Mouse (Mus musculus): ENCODE data around the gene Bmpr1b. TPM values are rescaled to one million over a fixed set of nuclear protein-coding genes. Genes with fewer than 3 reads are reported as not detected.

Bmpr1b gene
- polyA plus RNA-seq, 1 experiment = 0.05 TPM

DNA sequence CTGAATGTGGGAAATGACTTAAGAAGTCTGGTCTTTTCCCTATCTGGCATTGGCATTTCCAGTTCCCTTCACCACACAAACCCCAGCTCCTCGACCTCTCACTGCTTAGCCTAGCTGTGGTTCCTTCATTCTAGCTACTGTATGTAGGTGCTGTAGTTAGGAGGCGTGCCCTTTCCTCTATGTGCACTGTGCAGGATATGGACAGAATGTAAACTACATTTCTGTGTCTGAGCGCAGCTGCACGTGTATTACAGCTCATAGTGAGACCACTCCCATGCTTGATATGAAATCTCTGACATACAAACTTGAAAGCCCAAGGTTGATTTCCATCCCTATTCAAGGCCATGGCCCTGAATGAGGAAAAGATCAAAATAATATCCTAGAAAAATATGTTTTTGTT lies 252.1 kb downstream of the Bmpr1b start:
- H3K27ac ChIP-seq (ENCODE audit: control insufficient read depth, insufficient read depth, low read length) = no peak overlapping the region
- TF ChIP-seq CTCF (IDR thresholded peaks at IDR 0.05; ENCODE audit: borderline replicate concordance, control insufficient read depth, extremely low read depth, insufficient read depth, low read length, poor library complexity) (no peak), POLR2A (IDR thresholded peaks at IDR 0.05; ENCODE audit: control insufficient read depth, extremely low read depth, insufficient read depth, low read length, poor library complexity) (no peak)
- 78% methylated on average over 4 of the region's 4 CpGs for WGBS
- no peak overlapping the region for H3K4me3 ChIP-seq (ENCODE audit: control insufficient read depth, insufficient read depth, low read length)
- H3K4me1 ChIP-seq (replicated peaks; ENCODE audit: control insufficient read depth, insufficient read depth, low read length) = no peaks in the 10 kb centered on the region
- H3K27me3 ChIP-seq (ENCODE audit: control insufficient read depth, insufficient read depth, low read length) = no peaks in the 10 kb centered on the region
- DNase-seq = no peak
- H3K36me3 ChIP-seq (ENCODE audit: control insufficient read depth, insufficient read depth, low read length) = no peaks in the 10 kb centered on the region

DNA sequence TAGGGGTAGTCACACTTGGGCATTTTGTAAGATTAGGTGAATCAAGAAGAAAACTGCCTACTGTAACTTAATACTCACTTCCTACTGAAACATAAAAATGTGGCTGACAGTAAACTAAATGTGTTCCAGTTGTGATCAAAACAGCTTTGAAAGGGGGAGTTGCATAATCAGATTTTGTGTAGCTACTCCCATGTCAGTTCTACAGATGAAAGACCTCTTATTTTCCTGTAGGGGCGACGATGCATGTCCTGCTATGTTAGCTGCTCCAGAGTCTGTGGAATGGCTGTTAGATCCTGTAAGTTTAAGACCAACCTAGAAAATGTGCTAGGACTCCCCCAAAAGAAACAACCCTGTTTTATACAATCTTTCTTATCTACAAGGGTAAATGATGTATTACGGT lies 253.2 kb downstream of the Bmpr1b start:
- Histone ChIP-seq H3K4me1 (replicated peaks; ENCODE audit: control insufficient read depth, insufficient read depth, low read length) (no peaks in the 10 kb centered on the region), H3K36me3 (ENCODE audit: control insufficient read depth, insufficient read depth, low read length) (no peaks in the 10 kb centered on the region), H3K27ac (ENCODE audit: control insufficient read depth, insufficient read depth, low read length) (no peak overlapping the region), H3K27me3 (ENCODE audit: control insufficient read depth, insufficient read depth, low read length) (no peaks in the 10 kb centered on the region), H3K4me3 (ENCODE audit: control insufficient read depth, insufficient read depth, low read length) (no peak overlapping the region)
- TF ChIP-seq CTCF (IDR thresholded peaks at IDR 0.05; ENCODE audit: borderline replicate concordance, control insufficient read depth, extremely low read depth, insufficient read depth, low read length, poor library complexity) = no peak
- TF ChIP-seq POLR2A (IDR thresholded peaks at IDR 0.05; ENCODE audit: control insufficient read depth, extremely low read depth, insufficient read depth, low read length, poor library complexity) = no peak
- DNase-seq = no peak
- WGBS = 94% methylated on average over 3 of the region's 3 CpGs

DNA sequence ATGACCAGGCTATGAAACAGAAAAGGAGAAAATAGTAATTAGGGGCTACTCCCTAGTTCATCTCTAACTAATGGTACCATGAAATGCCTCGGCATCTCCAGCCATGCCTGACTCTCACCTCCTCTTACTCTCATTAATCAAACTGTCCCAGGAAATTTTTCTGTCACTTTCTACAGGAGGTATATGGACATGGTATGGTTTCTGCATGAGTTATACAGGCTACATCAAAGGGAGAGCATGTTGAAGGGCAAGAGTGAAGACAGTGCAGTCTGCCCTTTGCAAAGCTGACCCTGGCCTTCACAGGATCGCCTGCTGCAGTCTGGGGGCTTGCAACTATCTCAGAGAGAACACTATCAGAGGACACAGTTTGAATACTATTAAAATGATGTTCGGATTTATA lies 254.6 kb downstream of the Bmpr1b start:
- TF ChIP-seq CTCF (IDR thresholded peaks at IDR 0.05; ENCODE audit: borderline replicate concordance, control insufficient read depth, extremely low read depth, insufficient read depth, low read length, poor library complexity) (no peak), POLR2A (IDR thresholded peaks at IDR 0.05; ENCODE audit: control insufficient read depth, extremely low read depth, insufficient read depth, low read length, poor library complexity) (no peak)

DNA sequence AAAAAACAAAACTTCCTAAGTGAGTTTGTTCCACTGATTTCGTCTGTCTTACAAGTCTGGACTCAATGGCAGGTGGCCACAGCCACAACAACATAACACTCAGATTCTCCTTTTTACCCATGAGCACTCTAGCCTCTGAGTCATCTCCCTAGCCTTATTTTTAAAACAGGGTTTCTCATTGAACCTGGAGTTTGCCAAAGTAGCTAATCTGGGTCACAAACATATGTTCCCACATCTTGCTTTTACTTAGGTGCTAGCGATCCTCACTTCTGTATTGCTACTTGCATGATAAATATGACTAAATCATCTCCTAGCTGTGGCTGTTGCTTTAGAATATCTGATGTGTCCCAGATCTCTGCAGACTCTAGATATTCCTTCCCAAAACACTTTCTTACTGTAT lies 260.1 kb downstream of the Bmpr1b start:
- Histone ChIP-seq H3K4me1 (replicated peaks; ENCODE audit: control insufficient read depth, insufficient read depth, low read length) (no peaks in the 10 kb centered on the region), H3K27ac (ENCODE audit: control insufficient read depth, insufficient read depth, low read length) (no peak overlapping the region), H3K36me3 (ENCODE audit: control insufficient read depth, insufficient read depth, low read length) (no peaks in the 10 kb centered on the region), H3K4me3 (ENCODE audit: control insufficient read depth, insufficient read depth, low read length) (no peak overlapping the region), H3K27me3 (ENCODE audit: control insufficient read depth, insufficient read depth, low read length) (no peaks in the 10 kb centered on the region)
- DNase-seq = no peak
- TF ChIP-seq POLR2A (IDR thresholded peaks at IDR 0.05; ENCODE audit: control insufficient read depth, extremely low read depth, insufficient read depth, low read length, poor library complexity) (no peak), CTCF (IDR thresholded peaks at IDR 0.05; ENCODE audit: borderline replicate concordance, control insufficient read depth, extremely low read depth, insufficient read depth, low read length, poor library complexity) (no peak)
- WGBS = 92% methylated on average over 2 of the region's 2 CpGs

More for the DNA sequence above, 254.6 kb downstream of the Bmpr1b start:
- Histone ChIP-seq H3K4me3 (ENCODE audit: control insufficient read depth, insufficient read depth, low read length) (no peak overlapping the region), H3K27ac (ENCODE audit: control insufficient read depth, insufficient read depth, low read length) (no peak overlapping the region), H3K4me1 (replicated peaks; ENCODE audit: control insufficient read depth, insufficient read depth, low read length) (no peaks in the 10 kb centered on the region), H3K27me3 (ENCODE audit: control insufficient read depth, insufficient read depth, low read length) (no peaks in the 10 kb centered on the region), H3K36me3 (ENCODE audit: control insufficient read depth, insufficient read depth, low read length) (no peaks in the 10 kb centered on the region)
- DNase-seq = no peak
- 92% methylated on average over 3 of the region's 3 CpGs for WGBS

DNA sequence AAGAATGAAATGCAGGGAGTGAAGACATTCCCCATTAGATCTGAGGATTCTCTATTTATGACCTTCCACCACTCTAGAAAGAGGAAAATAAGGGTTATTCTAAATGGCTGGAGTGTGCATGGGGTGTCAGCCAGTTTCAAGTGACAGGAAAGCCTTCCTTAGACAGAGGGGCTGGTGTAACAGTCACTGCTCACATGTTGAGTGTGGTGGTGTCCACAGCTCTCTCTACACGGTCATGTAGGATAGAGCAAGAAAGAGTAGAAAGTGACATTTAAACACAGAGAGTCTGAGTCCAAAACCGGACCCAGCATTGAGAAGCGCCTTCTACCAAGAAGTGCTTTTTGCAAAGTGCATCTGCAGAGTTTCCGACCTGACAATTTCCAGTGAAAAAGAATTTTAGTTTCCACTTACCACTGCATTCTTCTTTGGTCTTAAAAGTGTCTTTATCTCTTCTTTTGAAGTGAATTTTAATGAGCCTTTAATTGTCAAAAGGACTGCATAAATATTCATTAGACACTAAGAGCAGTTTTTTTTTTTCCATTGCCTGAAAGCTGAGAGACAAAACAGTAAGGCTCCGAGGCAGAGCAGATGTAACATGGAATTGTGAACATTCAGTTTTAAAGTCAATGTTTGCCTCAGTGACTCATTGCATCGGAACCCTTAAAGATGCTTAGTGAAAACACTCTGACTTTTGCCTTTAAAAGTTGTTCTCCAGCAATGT lies 263.2 kb downstream of the Bmpr1b start:
- WGBS = 90% methylated on average over 6 of the region's 6 CpGs
- DNase-seq = no peak

DNA sequence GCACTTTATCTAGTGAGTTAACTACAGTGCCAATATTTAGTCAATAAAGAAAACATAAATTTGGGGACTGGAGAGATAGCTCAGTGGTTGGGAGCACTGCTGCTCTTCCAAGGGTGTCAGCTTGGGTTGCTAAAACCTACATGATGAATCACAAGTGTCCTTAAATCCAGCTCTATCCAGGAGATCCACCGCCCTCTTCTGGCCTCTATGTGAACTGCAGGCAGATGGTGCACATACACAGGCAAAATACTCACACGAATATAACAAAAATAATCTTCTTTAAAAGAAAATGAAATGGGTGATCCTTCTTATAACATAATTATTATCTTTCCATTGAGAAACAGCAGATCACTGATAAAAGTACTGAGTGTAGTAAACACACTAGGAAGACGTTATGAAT lies 268.9 kb downstream of the Bmpr1b start:
- 92% methylated on average over 3 of the region's 3 CpGs for WGBS
- Histone ChIP-seq H3K27ac (ENCODE audit: control insufficient read depth, insufficient read depth, low read length) (no peak overlapping the region), H3K4me3 (ENCODE audit: control insufficient read depth, insufficient read depth, low read length) (no peak overlapping the region), H3K4me1 (replicated peaks; ENCODE audit: control insufficient read depth, insufficient read depth, low read length) (no peaks in the 10 kb centered on the region), H3K36me3 (ENCODE audit: control insufficient read depth, insufficient read depth, low read length) (no peaks in the 10 kb centered on the region), H3K27me3 (ENCODE audit: control insufficient read depth, insufficient read depth, low read length) (no peaks in the 10 kb centered on the region)
- no peak for TF ChIP-seq CTCF (IDR thresholded peaks at IDR 0.05; ENCODE audit: borderline replicate concordance, control insufficient read depth, extremely low read depth, insufficient read depth, low read length, poor library complexity)
- no peak for TF ChIP-seq POLR2A (IDR thresholded peaks at IDR 0.05; ENCODE audit: control insufficient read depth, extremely low read depth, insufficient read depth, low read length, poor library complexity)
- no peak for DNase-seq

More for the DNA sequence above, 263.2 kb downstream of the Bmpr1b start:
- H3K27ac ChIP-seq (ENCODE audit: control insufficient read depth, insufficient read depth, low read length) = no peak overlapping the region
- TF ChIP-seq CTCF (IDR thresholded peaks at IDR 0.05; ENCODE audit: borderline replicate concordance, control insufficient read depth, extremely low read depth, insufficient read depth, low read length, poor library complexity) (no peak), POLR2A (IDR thresholded peaks at IDR 0.05; ENCODE audit: control insufficient read depth, extremely low read depth, insufficient read depth, low read length, poor library complexity) (no peak)
- no peaks in the 10 kb centered on the region for H3K27me3 ChIP-seq (ENCODE audit: control insufficient read depth, insufficient read depth, low read length)
- no peaks in the 10 kb centered on the region for H3K4me1 ChIP-seq (replicated peaks; ENCODE audit: control insufficient read depth, insufficient read depth, low read length)
- H3K36me3 ChIP-seq (ENCODE audit: control insufficient read depth, insufficient read depth, low read length) = no peaks in the 10 kb centered on the region
- H3K4me3 ChIP-seq (ENCODE audit: control insufficient read depth, insufficient read depth, low read length) = no peak overlapping the region
